Mouse (Mus musculus) liver, postnatal 0 days (tissue): ENCODE data around the gene Mlx.

Experiments used
- CTCF ChIP-seq: sonication (generic); IDR thresholded peaks from 2 replicates; pipeline ENCODE4 v1.5.1; 2016; ENCODE audit warnings: antibody characterized with exemption, low read depth
- EP300 ChIP-seq: IDR thresholded peaks from 2 replicates; pipeline ENCODE4 v1.6.1; 2016; ENCODE audit warnings: antibody characterized with exemption, low read depth, mild to moderate bottlenecking

- TF ChIP-seq EP300 = no peak; the same call in 1 of the 2 replicates
- no peak for TF ChIP-seq CTCF
These were observed 17.5 kb upstream of the Mlx start, which contains the start of gene Naglu for GRCm38 (mm10) chr11:101069391-101070188.
